Mouse (Mus musculus) effector memory CD4-positive, alpha-beta T cell, adult 7 months (primary cell): ENCODE measurements around the gene Vmn1r50. TPM values are rescaled to one million over a fixed set of nuclear protein-coding genes. Genes with fewer than 3 reads are reported as not detected.

Experiments
- polyA plus RNA-seq: library from polyadenylated mRNA; unstranded; fragments of 100-300 nt; shearing (Covaris generic); gene quantifications from one replicate; pipeline ENCODE4 v1.2.1, GENCODE M21; 2017

The Vmn1r50 gene
- polyA plus RNA-seq: not detected

GRCm38 (mm10) chr6:90101130-90101529, at the start of gene Vmn1r50:
TSS of gene Vmn1r50 (plus strand) at chr6:90101430.

GRCm38 (mm10) chr6:90078406-90078805, 22.8 kb upstream of the Vmn1r50 start, which contains the start of gene Vmn1r49:
TSS of gene Vmn1r49 (minus strand) at chr6:90078506.

GRCm38 (mm10) chr6:90122296-90122695, 21.1 kb downstream of the Vmn1r50 start, which contains the start of gene Vmn1r51:
TSS of gene Vmn1r51 (plus strand) at chr6:90122596.

Other genes starting within 250 kb of the Vmn1r50 start
- gene Vmn1r42, start 225.0 kb upstream of the Vmn1r50 start, polyA plus RNA-seq: not detected
- not detected for gene Vmn1r43, start 225.0 kb upstream of the Vmn1r50 start, polyA plus RNA-seq
- gene Vmn1r44, start 217.8 kb upstream of the Vmn1r50 start, polyA plus RNA-seq: not detected
- 0.29 TPM for gene Vmn1r45, start 160.8 kb upstream of the Vmn1r50 start, polyA plus RNA-seq
- gene Vmn1r46, start 132.1 kb upstream of the Vmn1r50 start, polyA plus RNA-seq: 0.13 TPM
- not detected for gene Vmn1r47, start 85.3 kb upstream of the Vmn1r50 start, polyA plus RNA-seq
- not detected for gene Vmn1r48, start 64.6 kb upstream of the Vmn1r50 start, polyA plus RNA-seq
- 0.22 TPM for gene Vmn1r49, start 22.9 kb upstream of the Vmn1r50 start, polyA plus RNA-seq
- not detected for gene Vmn1r51, start 21.2 kb downstream of the Vmn1r50 start, polyA plus RNA-seq
- not detected for gene Vmn1r52, start 73.4 kb downstream of the Vmn1r50 start, polyA plus RNA-seq
- not detected for gene V1ra8, start 101.4 kb downstream of the Vmn1r50 start, polyA plus RNA-seq
- not detected for gene Vmn1r53, start 123.0 kb downstream of the Vmn1r50 start, polyA plus RNA-seq
- not detected for gene Vmn1r54, start 144.9 kb downstream of the Vmn1r50 start, polyA plus RNA-seq
- gene BC048671, start 199.8 kb downstream of the Vmn1r50 start, polyA plus RNA-seq: not detected
- not detected for gene Chst13, start 223.8 kb downstream of the Vmn1r50 start, polyA plus RNA-seq
- gene Uroc1, start 231.9 kb downstream of the Vmn1r50 start, polyA plus RNA-seq: not detected